In genomic region chr19:46878346-46878745, GRCm38 (mm10) we compare ENCODE assay signal across 9 mouse cellular contexts.
A peak's percentile ranks its signal among the peaks of the same experiment; 100 is the strongest.
DNase-seq lines count a peak whose midpoint lies in the region; ATAC-seq and TF ChIP-seq lines count a peak whose summit lies in the region.
"Had no signal": no experiment of that assay in that cellular context is flagged by ENCODE, and none has a peak within 500 bp of the region (broad histone marks: within the 10 kb centered on the region; RNA-seq: fewer than 3 reads in every experiment).

No protein-coding gene starts in this region.

- no peak overlapping the region for H3K4me3 ChIP-seq in gastrocnemius, adult 2 months

- no peak overlapping the region for H3K27ac ChIP-seq in gastrocnemius, adult 2 months
- H3K27ac ChIP-seq: macrophage had no signal

- intact Hi-C loops in gastrocnemius, adult 2 months (cut with DNase I): no loop called here

- peak; percentile 62 for TF ChIP-seq CTCF in gastrocnemius, adult 2 months (IDR thresholded peaks at IDR 0.05)

- DNase-seq in embryo, embryonic 11 days: peak; percentile 42
- no peak for DNase-seq in embryo, embryonic 9.5 days (ENCODE audit: extremely low spot score)
- peak; percentile 64 for DNase-seq in urinary bladder, postnatal 14 days (ENCODE audit: low spot score)
- DNase-seq in urinary bladder, postnatal 4 days (ENCODE audit: low spot score in 2 of 2): no peak
- peak; percentile 84 for DNase-seq in gastrocnemius, adult 2 months
- peak; percentile 77 for DNase-seq in layer of hippocampus, adult 11-12 months (ENCODE audit: low spot score)
- peak; percentile 79 for DNase-seq in thymus, postnatal 14 days

- peak; percentile 46 for ATAC-seq in megakaryocyte progenitor cell, adult 5-6 weeks (replicated peaks; ENCODE audit: poor library complexity)

Comparison
In these comparisons a context has a peak if more than half of its experiments do, and no peak if none do; other contexts are left out.
1. DNase-seq: peak in embryo, embryonic 11 days (single experiment), urinary bladder, postnatal 14 days (single experiment), gastrocnemius, adult 2 months (single experiment), layer of hippocampus, adult 11-12 months (single experiment) and thymus, postnatal 14 days (single experiment); none in embryo, embryonic 9.5 days (single experiment) and urinary bladder, postnatal 4 days (0 of 2).